Mouse (Mus musculus) thymus, adult 2 months (tissue): ENCODE results near the gene Il12a.

Experiments used
- CTCF ChIP-seq: fragments of 200-500 bp; IDR thresholded peaks from 2 replicates; pipeline ENCODE4 v1.5.1; 2012; ENCODE audit warnings: mild to moderate bottlenecking, control low read depth, low read length, moderate library complexity, borderline replicate concordance; ENCODE audit not compliant: control insufficient read depth, poor library complexity, insufficient read depth; ENCODE audit errors: extremely low read depth
- POLR2A ChIP-seq: fragments of 200-500 bp; IDR thresholded peaks from 2 replicates; pipeline ENCODE4 v1.6.1; 2012; ENCODE audit warnings: mild to moderate bottlenecking, low read length, control low read depth, moderate library complexity; ENCODE audit not compliant: control insufficient read depth, poor library complexity, insufficient read depth; ENCODE audit errors: extremely low read depth

DNA sequence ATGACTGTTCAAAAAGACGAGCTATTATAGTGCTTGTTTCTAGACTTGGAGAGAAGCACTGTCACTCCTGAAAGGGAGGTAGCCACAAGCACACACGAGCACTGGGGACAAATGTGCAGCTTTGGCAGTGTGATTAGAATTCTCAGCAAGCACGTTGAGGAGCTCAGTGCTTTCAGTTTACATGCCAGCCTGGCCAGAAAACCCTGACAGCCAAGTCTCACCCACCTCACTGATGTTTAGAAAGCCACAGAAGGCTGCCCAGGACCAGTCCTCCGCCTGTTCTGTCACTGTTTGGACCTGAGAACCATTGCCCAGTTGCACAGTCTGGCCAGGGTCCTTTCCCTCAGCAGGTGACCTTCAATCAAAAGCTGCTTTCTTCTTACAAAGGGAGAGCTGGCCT, 29.9 kb upstream of the Il12a start:
- TF ChIP-seq POLR2A = no peak
- no peak for TF ChIP-seq CTCF
